Comparison of ENCODE assay signal across 13 mouse cellular contexts in the genomic region with DNA sequence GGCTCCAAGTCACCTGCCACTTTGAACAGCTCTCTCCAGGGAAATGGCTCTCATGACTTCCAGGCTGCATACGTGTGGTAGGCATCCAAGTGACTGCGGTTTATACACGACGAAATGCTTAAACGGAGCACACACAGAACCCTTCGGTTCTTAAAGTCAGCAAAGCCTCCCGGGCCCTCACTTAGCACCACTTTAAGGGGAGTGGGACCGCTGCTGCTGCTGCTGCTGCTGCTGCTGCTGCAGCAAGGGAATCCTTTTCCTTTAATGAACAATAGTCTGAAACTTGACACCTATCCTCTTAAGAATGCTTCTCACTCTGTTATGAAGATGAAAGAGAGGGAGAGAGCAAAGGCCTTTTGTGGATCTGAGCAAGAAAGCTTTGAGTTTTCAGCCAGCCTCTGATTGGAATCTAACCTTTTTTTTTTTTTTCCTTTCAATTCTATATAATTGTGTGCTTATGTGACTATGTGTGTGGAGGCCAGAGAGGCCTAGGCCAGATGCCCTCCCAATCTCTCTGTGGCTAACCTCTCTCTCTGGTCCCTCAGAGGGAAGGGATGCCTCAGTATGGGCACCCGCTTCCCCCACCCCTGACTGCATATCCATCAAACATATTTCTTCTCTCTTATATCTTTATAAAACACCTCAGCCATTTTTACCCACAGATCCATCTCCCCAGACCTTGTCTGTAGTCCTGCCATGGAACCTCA.
A peak's percentile ranks its signal among the peaks of the same experiment; 100 is the strongest.
DNase-seq lines count a peak whose midpoint lies in the region; ATAC-seq lines count a peak whose summit lies in the region.
"Had no signal": no experiment of that assay in that cellular context is flagged by ENCODE, and none has a peak within 500 bp of the region (broad histone marks: within the 10 kb centered on the region; RNA-seq: fewer than 3 reads in every experiment).

No protein-coding gene starts in this region.

- H3K27me3 ChIP-seq in heart, embryonic 15.5 days: no peaks in the 10 kb centered on the region
- no peaks in the 10 kb centered on the region for H3K27me3 ChIP-seq in forebrain, embryonic 14.5 days (replicated peaks; ENCODE audit: control insufficient read depth, insufficient read depth, low read length)
- no peaks in the 10 kb centered on the region for H3K27me3 ChIP-seq in midbrain, embryonic 12.5 days
- H3K27me3 ChIP-seq in liver, embryonic 12.5 days (replicated peaks): no peaks in the 10 kb centered on the region
- H3K27me3 ChIP-seq: liver, embryonic 13.5 days had no signal

- H3K9ac ChIP-seq in heart, embryonic 15.5 days: no peak overlapping the region
- H3K9ac ChIP-seq in forebrain, embryonic 14.5 days (ENCODE audit: low read length): no peak overlapping the region; the same call in 1 of the 2 replicates
- H3K9ac ChIP-seq in midbrain, embryonic 12.5 days (replicated peaks): peak overlapping the region; percentile 20; the same call in 1 of the 2 replicates
- no peak overlapping the region for H3K9ac ChIP-seq in liver, embryonic 12.5 days
- H3K9ac ChIP-seq: liver, embryonic 13.5 days had no signal

- no peaks in the 10 kb centered on the region for H3K36me3 ChIP-seq in heart, embryonic 15.5 days
- no peaks in the 10 kb centered on the region for H3K36me3 ChIP-seq in forebrain, embryonic 14.5 days (ENCODE audit: control insufficient read depth, insufficient read depth, low read length)
- H3K36me3 ChIP-seq in midbrain, embryonic 12.5 days: no peaks in the 10 kb centered on the region
- H3K36me3 ChIP-seq in liver, embryonic 12.5 days: no peaks in the 10 kb centered on the region
- H3K36me3 ChIP-seq: G1E; liver, embryonic 13.5 days had no signal

- no peak for DNase-seq in heart, adult 8-10 months (ENCODE audit: low spot score)
- peak; percentile 62 for DNase-seq in embryo, embryonic 10.5 days (ENCODE audit: low spot score)
- DNase-seq in forebrain, embryonic 14.5 days (ENCODE audit: low spot score): peak; percentile 47
- no peak for DNase-seq in ovary, postnatal 14 days (ENCODE audit: low spot score)
- no peak for DNase-seq in thymus, postnatal 0 days (ENCODE audit: low spot score)
- DNase-seq: gastrocnemius, postnatal 14 days; heart, postnatal 10 days; kidney, adult 8-10 months; liver, embryonic 13.5 days had no signal

- peak overlapping the region; percentile 14; the same call in 1 of the 2 replicates for H3K27ac ChIP-seq in heart, embryonic 15.5 days
- H3K27ac ChIP-seq in forebrain, embryonic 14.5 days (ENCODE audit: low read depth, low read length): 0 out of 2 replicates have a peak overlapping the region, but pooled peaks have one; percentile 54
- peak overlapping the region; percentile 68 for H3K27ac ChIP-seq in midbrain, embryonic 12.5 days (replicated peaks)
- no peak overlapping the region for H3K27ac ChIP-seq in liver, embryonic 12.5 days
- H3K27ac ChIP-seq: liver, embryonic 13.5 days had no signal

- no peaks in the 10 kb centered on the region for H3K9me3 ChIP-seq in heart, embryonic 15.5 days (replicated peaks)
- H3K9me3 ChIP-seq in forebrain, embryonic 14.5 days (replicated peaks; ENCODE audit: control insufficient read depth, low read length): no peaks in the 10 kb centered on the region
- H3K9me3 ChIP-seq in midbrain, embryonic 12.5 days: no peaks in the 10 kb centered on the region
- H3K9me3 ChIP-seq in liver, embryonic 12.5 days (replicated peaks): no peaks in the 10 kb centered on the region
- H3K9me3 ChIP-seq: liver, embryonic 13.5 days had no signal

- no peak overlapping the region for H3K4me2 ChIP-seq in heart, embryonic 15.5 days
- no peak overlapping the region for H3K4me2 ChIP-seq in forebrain, embryonic 14.5 days (ENCODE audit: low read length)
- peak overlapping the region; percentile 31 for H3K4me2 ChIP-seq in midbrain, embryonic 12.5 days (replicated peaks)
- H3K4me2 ChIP-seq in liver, embryonic 12.5 days: no peak overlapping the region
- H3K4me2 ChIP-seq: liver, embryonic 13.5 days had no signal

- H3K4me1 ChIP-seq in heart, embryonic 15.5 days (replicated peaks): peaks cover 20% of the 10 kb centered on the region
- H3K4me1 ChIP-seq in forebrain, embryonic 14.5 days (ENCODE audit: control insufficient read depth, insufficient read depth, low read length): peaks cover 26% of the 10 kb centered on the region
- H3K4me1 ChIP-seq in midbrain, embryonic 12.5 days: peaks cover 38% of the 10 kb centered on the region
- H3K4me1 ChIP-seq in liver, embryonic 12.5 days: 0 out of 2 replicates have a peak, but pooled peaks cover 4% of the 10 kb centered on the region

- 34% methylated on average over 9 of the region's 9 CpGs for WGBS in heart, embryonic 15.5 days
- 11% methylated on average over 9 of the region's 9 CpGs for WGBS in forebrain, embryonic 14.5 days
- WGBS in midbrain, embryonic 12.5 days: 5% methylated on average over 9 of the region's 9 CpGs
- WGBS in liver, embryonic 12.5 days (ENCODE audit: insufficient replicate concordance): 47% methylated on average over 9 of the region's 9 CpGs

- no peak for ATAC-seq in heart, embryonic 15.5 days (replicated peaks; ENCODE audit: insufficient number of reproducible peaks, insufficient read depth, low FRiP score, low read depth)
- peak; percentile 5; the same call in 1 of the 2 replicates for ATAC-seq in forebrain, embryonic 14.5 days
- peak; percentile 52; the same call in 1 of the 2 replicates for ATAC-seq in midbrain, embryonic 12.5 days (ENCODE audit: low FRiP score, low read depth)
- ATAC-seq in liver, embryonic 12.5 days: no peak

- H3K4me3 ChIP-seq in heart, embryonic 15.5 days: no peak overlapping the region
- no peak overlapping the region for H3K4me3 ChIP-seq in forebrain, embryonic 14.5 days (ENCODE audit: low read depth, low read length)
- H3K4me3 ChIP-seq in midbrain, embryonic 12.5 days: no peak overlapping the region
- H3K4me3 ChIP-seq in liver, embryonic 12.5 days: no peak overlapping the region
- H3K4me3 ChIP-seq: liver, embryonic 13.5 days had no signal

Comparison
In these comparisons a context has a peak if more than half of its experiments do, and no peak if none do; other contexts are left out.
1. ATAC-seq: peak in forebrain, embryonic 14.5 days (single experiment) and midbrain, embryonic 12.5 days (single experiment); none in heart, embryonic 15.5 days (single experiment) and liver, embryonic 12.5 days (single experiment).
2. DNase-seq: peak in embryo, embryonic 10.5 days (single experiment) and forebrain, embryonic 14.5 days (single experiment); none in heart, adult 8-10 months (single experiment), ovary, postnatal 14 days (single experiment) and thymus, postnatal 0 days (single experiment).